Mouse (Mus musculus): ENCODE data around the gene Aqp7. TPM values are rescaled to one million over a fixed set of nuclear protein-coding genes. Genes with fewer than 3 reads are reported as not detected.

The Aqp7 gene
- total and polyA plus RNA-seq, 2 experiments from 2014 or later: not detected

DNA sequence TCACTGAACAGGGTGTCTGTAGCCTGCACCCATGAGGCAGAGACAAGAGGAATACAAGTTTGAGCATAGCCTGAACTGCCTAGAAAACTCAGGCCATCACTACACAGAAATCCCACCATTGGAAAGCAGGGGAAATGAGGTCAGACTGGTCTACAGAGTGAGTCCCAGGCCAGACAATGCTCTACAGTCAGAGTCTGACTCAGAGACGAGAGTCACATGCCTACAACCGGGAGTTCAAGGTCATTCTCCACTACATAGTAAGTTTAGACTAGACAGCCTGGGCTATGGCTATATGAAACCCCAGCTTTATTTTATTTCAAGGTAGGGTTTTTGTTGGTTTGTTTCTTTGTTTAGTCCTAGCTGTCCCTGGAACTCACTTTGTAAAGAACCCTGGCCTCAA is 987 bp upstream of the Aqp7 start:
- H3K9me3 ChIP-seq (ENCODE audit: low read length): no peaks in the 10 kb centered on the region
- ATAC-seq (no peak), DNase-seq (no peak)
- no peak overlapping the region for H3K4me2 ChIP-seq (ENCODE audit: low read depth)
- no peaks in the 10 kb centered on the region for H3K27me3 ChIP-seq (ENCODE audit: insufficient read depth, low read length)
- no peak overlapping the region for H3K4me3 ChIP-seq (ENCODE audit: low read depth, low read length)
- H3K27ac ChIP-seq (ENCODE audit: low read depth, low read length): no peak overlapping the region
- H3K36me3 ChIP-seq (ENCODE audit: insufficient read depth): no peaks in the 10 kb centered on the region
- H3K9ac ChIP-seq: no peak overlapping the region
- no peaks in the 10 kb centered on the region for H3K4me1 ChIP-seq (ENCODE audit: insufficient read depth)
- WGBS: 78% methylated on average over 2 of the region's 2 CpGs
- TF ChIP-seq CTCF (IDR thresholded peaks at IDR 0.05; ENCODE audit: low read depth): no peak

DNA sequence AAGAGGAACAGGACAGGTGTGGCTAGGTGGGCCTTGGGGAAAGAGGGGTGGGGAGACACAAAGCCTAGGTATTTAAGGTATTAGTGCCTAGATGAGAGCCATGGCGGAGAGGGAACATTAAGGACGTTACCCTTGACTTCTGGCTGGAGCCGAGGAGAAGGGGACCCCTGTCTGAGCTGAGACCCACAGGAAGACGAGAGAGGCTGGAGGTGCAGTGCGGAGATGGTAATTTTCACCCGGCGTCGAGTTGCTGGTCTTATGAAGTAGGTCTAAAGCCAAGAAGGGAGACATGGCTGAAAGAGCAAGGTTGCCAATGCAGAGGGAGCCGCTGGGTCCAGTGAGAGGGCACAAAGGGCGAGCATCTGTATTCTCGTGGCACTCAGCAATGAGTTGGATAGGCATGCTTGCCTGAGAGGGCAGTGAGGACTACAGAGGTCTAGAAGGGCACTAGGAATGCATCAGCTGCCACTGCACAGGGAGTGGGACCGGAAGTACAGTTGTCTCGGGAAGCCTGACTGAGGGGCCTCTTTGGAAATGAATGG is 1.6 kb downstream of the Aqp7 start:
- no peaks in the 10 kb centered on the region for H3K9me3 ChIP-seq (ENCODE audit: low read length)
- no peak overlapping the region for H3K9ac ChIP-seq
- ATAC-seq: no peak
- TF ChIP-seq CTCF (IDR thresholded peaks at IDR 0.05; ENCODE audit: low read depth): no peak
- H3K27ac ChIP-seq (ENCODE audit: low read depth, low read length): no peak overlapping the region
- H3K36me3 ChIP-seq (ENCODE audit: insufficient read depth): no peaks in the 10 kb centered on the region
- no peaks in the 10 kb centered on the region for H3K4me1 ChIP-seq (ENCODE audit: insufficient read depth)
- no peak overlapping the region for H3K4me2 ChIP-seq (ENCODE audit: low read depth)
- no peak overlapping the region for H3K4me3 ChIP-seq (ENCODE audit: low read depth, low read length)
- 83% methylated on average over 13 of the region's 13 CpGs for WGBS
- DNase-seq: no peak
- no peaks in the 10 kb centered on the region for H3K27me3 ChIP-seq (ENCODE audit: insufficient read depth, low read length)

- H3K36me3 ChIP-seq (ENCODE audit: insufficient read depth): no peaks in the 10 kb centered on the region
- no peaks in the 10 kb centered on the region for H3K9me3 ChIP-seq (ENCODE audit: low read length)
- WGBS: 91% methylated on average over 3 of the region's 3 CpGs
- no peak overlapping the region for H3K27ac ChIP-seq (ENCODE audit: low read depth, low read length)
- ATAC-seq: no peak
- no peak for DNase-seq
- H3K9ac ChIP-seq: no peak overlapping the region
- TF ChIP-seq CTCF (IDR thresholded peaks at IDR 0.05; ENCODE audit: low read depth): no peak
- H3K4me2 ChIP-seq (ENCODE audit: low read depth): no peak overlapping the region
- no peaks in the 10 kb centered on the region for H3K27me3 ChIP-seq (ENCODE audit: insufficient read depth, low read length)
- H3K4me3 ChIP-seq (ENCODE audit: low read depth, low read length): no peak overlapping the region
- H3K4me1 ChIP-seq (ENCODE audit: insufficient read depth): no peaks in the 10 kb centered on the region
These were observed 2.7 kb downstream of the Aqp7 start for GRCm38 (mm10) chr4:41045288-41045687.

DNA sequence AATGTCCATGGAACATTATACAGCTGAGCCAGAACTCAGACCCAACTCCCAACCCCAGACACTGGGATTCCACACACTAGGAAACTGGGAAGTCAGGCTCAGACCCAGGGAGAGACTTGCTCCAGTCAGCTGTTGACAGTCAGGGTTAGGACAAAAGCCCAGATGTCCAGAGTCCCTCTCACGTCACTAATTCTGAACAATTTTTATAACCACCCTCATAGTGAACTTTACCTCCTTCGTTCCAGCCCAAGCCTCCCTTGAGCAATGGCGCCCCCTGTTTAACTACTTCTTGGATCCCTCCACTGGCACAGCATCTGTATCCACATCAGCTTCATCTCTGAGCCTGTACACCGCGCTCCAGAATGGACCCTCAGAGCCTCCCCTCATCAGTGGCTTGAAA is 4.0 kb downstream of the Aqp7 start:
- Histone ChIP-seq H3K9me3 (ENCODE audit: low read length) (no peaks in the 10 kb centered on the region), H3K4me3 (ENCODE audit: low read depth, low read length) (no peak overlapping the region), H3K9ac (no peak overlapping the region), H3K4me2 (ENCODE audit: low read depth) (no peak overlapping the region), H3K4me1 (ENCODE audit: insufficient read depth) (no peaks in the 10 kb centered on the region), H3K27ac (ENCODE audit: low read depth, low read length) (no peak overlapping the region), H3K27me3 (ENCODE audit: insufficient read depth, low read length) (no peaks in the 10 kb centered on the region), H3K36me3 (ENCODE audit: insufficient read depth) (no peaks in the 10 kb centered on the region)
- 81% methylated on average over 5 of the region's 5 CpGs for WGBS
- no peak for TF ChIP-seq CTCF (IDR thresholded peaks at IDR 0.05; ENCODE audit: low read depth)
- ATAC-seq (no peak), DNase-seq (no peak)

DNA sequence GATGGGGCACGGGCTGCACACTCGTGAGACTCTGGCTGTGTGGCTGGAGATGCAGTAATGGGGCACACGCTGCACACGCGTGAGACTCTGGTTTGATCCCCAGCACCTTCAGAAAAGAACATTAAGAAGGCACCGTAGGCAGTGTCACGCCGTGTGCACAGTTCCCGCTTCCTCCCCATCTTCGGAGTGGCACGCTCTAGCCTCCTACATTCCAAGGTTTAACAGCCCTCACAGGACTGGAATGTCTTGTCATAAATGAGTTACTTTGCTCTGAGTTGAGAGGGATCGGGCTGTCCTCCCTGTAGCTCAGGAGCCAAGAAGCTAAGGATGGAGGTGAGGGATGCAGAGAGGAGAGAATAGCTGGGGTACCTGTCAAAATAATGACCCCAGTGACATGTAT is 5.1 kb downstream of the Aqp7 start:
- Histone ChIP-seq H3K36me3 (ENCODE audit: insufficient read depth) (no peaks in the 10 kb centered on the region), H3K9ac (no peak overlapping the region), H3K27me3 (ENCODE audit: insufficient read depth, low read length) (no peaks in the 10 kb centered on the region), H3K4me3 (ENCODE audit: low read depth, low read length) (no peak overlapping the region), H3K4me1 (ENCODE audit: insufficient read depth) (no peaks in the 10 kb centered on the region), H3K4me2 (ENCODE audit: low read depth) (no peak overlapping the region), H3K9me3 (ENCODE audit: low read length) (no peaks in the 10 kb centered on the region), H3K27ac (ENCODE audit: low read depth, low read length) (no peak overlapping the region)
- no peak for DNase-seq
- 86% methylated on average over 12 of the region's 12 CpGs for WGBS
- TF ChIP-seq CTCF (IDR thresholded peaks at IDR 0.05; ENCODE audit: low read depth): no peak
- ATAC-seq: no peak

- Histone ChIP-seq H3K4me2 (ENCODE audit: low read depth) (no peak overlapping the region), H3K27me3 (ENCODE audit: insufficient read depth, low read length) (no peaks in the 10 kb centered on the region), H3K4me1 (ENCODE audit: insufficient read depth) (no peaks in the 10 kb centered on the region), H3K9me3 (ENCODE audit: low read length) (no peaks in the 10 kb centered on the region), H3K4me3 (ENCODE audit: low read depth, low read length) (no peak overlapping the region), H3K9ac (no peak overlapping the region), H3K36me3 (ENCODE audit: insufficient read depth) (no peaks in the 10 kb centered on the region), H3K27ac (ENCODE audit: low read depth, low read length) (no peak overlapping the region)
- 73% methylated on average over 7 of the region's 7 CpGs for WGBS
- DNase-seq (no peak), ATAC-seq (no peak)
- TF ChIP-seq CTCF (IDR thresholded peaks at IDR 0.05; ENCODE audit: low read depth): no peak
These were observed 7.0 kb downstream of the Aqp7 start for GRCm38 (mm10) chr4:41040983-41041382.

- no peak for TF ChIP-seq CTCF (IDR thresholded peaks at IDR 0.05; ENCODE audit: low read depth)
- Histone ChIP-seq H3K4me1 (ENCODE audit: insufficient read depth) (no peaks in the 10 kb centered on the region), H3K36me3 (ENCODE audit: insufficient read depth) (no peaks in the 10 kb centered on the region), H3K9me3 (ENCODE audit: low read length) (no peaks in the 10 kb centered on the region), H3K4me3 (ENCODE audit: low read depth, low read length) (no peak overlapping the region), H3K27me3 (ENCODE audit: insufficient read depth, low read length) (no peaks in the 10 kb centered on the region), H3K9ac (no peak overlapping the region), H3K27ac (ENCODE audit: low read depth, low read length) (no peak overlapping the region), H3K4me2 (ENCODE audit: low read depth) (no peak overlapping the region)
- DNase-seq (no peak), ATAC-seq (no peak)
- WGBS: 60% methylated on average over 3 of the region's 3 CpGs
These were observed 10.0 kb downstream of the Aqp7 start for GRCm38 (mm10) chr4:41037942-41038341.

GRCm38 (mm10) chr4:41031242-41031641 is 16.7 kb downstream of the Aqp7 start:
- Histone ChIP-seq H3K36me3 (ENCODE audit: insufficient read depth) (no peaks in the 10 kb centered on the region), H3K27me3 (ENCODE audit: insufficient read depth, low read length) (no peaks in the 10 kb centered on the region), H3K4me2 (ENCODE audit: low read depth) (no peak overlapping the region), H3K9ac (no peak overlapping the region), H3K9me3 (ENCODE audit: low read length) (no peaks in the 10 kb centered on the region), H3K4me3 (ENCODE audit: low read depth, low read length) (no peak overlapping the region), H3K27ac (ENCODE audit: low read depth, low read length) (no peak overlapping the region), H3K4me1 (ENCODE audit: insufficient read depth) (no peaks in the 10 kb centered on the region)
- no peak for DNase-seq
- no peak for ATAC-seq
- no peak for TF ChIP-seq CTCF (IDR thresholded peaks at IDR 0.05; ENCODE audit: low read depth)
- 87% methylated on average over 3 of the region's 3 CpGs for WGBS

Measured in forebrain, postnatal 0 days (tissue).